Mouse (Mus musculus) splenic B cell, adult 2 months (primary cell): ENCODE measurements around the gene Fetub.

ENCODE experiments used
- DNase-seq: peaks from one replicate; pipeline ENCODE4 v3.0.0-alpha.2; 2011; ENCODE audit warnings: low read depth, low spot score
- H3K27me3 ChIP-seq: 2 replicates; pipeline ENCODE4 v1.6.1; 2012; ENCODE audit warnings: mild to moderate bottlenecking, low read length, moderate library complexity, mixed read lengths; ENCODE audit not compliant: control insufficient read depth, poor library complexity, insufficient read depth, severe bottlenecking
- H3K36me3 ChIP-seq: 2 replicates; pipeline ENCODE4 v1.6.1; 2012; ENCODE audit warnings: mild to moderate bottlenecking, low read length, moderate library complexity, mixed read lengths; ENCODE audit not compliant: control insufficient read depth, poor library complexity, insufficient read depth, severe bottlenecking

Gene Fetub

GRCm38 (mm10) chr16:22890683-22891510, 27.2 kb upstream of the Fetub start, which contains the start of gene Ahsg:
Gene Ahsg (plus strand): TSS chr16:22891277.
- H3K27me3 ChIP-seq: no peaks in the 10 kb centered on the region
- no peaks in the 10 kb centered on the region for H3K36me3 ChIP-seq
- DNase-seq: no peak

DNA sequence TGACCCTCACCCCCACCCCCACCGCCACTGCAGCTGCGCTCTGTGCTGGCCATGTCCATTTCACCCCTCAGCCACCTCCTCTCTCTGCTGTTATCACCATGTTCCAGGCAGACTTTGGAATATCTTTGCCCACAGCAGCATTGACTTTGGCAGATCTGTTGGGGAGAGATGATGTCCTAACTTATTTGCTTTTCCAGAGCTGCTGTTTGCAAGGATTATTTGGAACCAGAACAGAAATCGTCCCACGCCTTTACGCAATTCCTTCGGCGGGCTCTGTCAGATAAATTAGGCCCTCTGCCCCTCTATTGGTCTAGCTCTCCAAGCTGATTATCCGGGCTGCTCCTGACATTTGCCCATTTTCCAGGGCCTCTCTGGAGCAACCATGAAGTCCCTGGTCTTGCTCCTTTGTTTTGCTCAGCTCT, 26.4 kb upstream of the Fetub start:
- Histone ChIP-seq H3K36me3 (no peaks in the 10 kb centered on the region), H3K27me3 (no peaks in the 10 kb centered on the region)
- no peak for DNase-seq

DNA sequence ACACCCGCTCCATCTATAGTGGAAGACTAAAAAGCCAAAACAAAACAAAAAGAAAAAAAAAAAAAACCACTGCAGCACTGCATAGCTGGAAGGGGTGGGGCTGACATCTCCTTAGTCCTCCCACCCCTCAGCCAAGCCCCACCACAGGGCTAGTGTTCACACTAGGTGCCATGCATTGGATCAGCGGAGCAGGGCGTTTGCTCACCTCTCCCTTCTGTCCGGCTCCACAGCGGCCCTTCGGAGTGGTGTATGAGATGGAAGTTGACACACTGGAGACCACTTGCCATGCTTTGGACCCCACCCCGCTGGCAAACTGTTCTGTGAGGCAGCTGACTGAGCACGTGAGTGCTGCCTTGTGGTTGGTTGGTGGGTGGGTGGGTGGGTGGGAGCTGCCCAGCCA, 24.0 kb upstream of the Fetub start:
- Histone ChIP-seq H3K27me3 (no peaks in the 10 kb centered on the region), H3K36me3 (no peaks in the 10 kb centered on the region)
- no peak for DNase-seq

DNA sequence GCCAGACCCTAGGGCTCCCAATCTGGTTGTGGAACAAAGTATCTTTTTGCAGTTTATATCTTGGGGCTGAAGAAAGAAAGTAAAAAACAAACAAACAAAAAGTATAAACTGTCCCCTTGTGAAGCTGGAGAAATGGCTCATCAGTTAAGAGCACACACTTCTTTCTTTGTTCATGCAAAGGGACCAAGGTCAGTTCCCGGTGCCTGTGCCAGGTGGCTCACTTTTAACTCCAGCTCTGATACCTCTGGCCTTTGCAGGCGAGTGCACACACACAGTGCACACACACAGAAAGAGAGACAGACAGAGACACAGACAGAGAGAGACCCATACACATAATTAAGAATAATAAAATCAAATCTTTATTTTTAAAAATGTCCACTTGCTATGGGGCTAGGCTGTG, 21.5 kb upstream of the Fetub start:
- no peak for DNase-seq
- Histone ChIP-seq H3K27me3 (no peaks in the 10 kb centered on the region), H3K36me3 (no peaks in the 10 kb centered on the region)

DNA sequence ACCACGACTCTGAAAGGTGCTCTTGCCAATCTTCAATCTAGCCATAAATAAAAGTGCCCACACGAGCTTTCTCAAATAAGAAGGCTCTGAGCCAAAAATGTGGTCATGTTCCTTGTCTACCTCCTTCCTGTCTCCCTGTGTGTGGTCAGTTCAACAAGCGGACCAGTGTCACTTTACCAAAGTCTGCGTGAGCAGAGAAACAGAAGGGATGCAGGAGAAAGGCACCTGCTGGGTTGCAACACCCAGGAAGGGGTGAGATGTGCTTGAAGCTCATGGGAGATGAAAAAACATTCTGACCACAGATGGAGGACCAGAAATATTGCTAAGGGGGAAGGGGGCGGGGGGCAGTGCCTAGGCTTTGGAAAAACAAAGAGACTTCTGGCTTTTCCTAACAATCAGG, 18.8 kb upstream of the Fetub start:
- no peak for DNase-seq
- H3K27me3 ChIP-seq: no peaks in the 10 kb centered on the region
- no peaks in the 10 kb centered on the region for H3K36me3 ChIP-seq

GRCm38 (mm10) chr16:22899866-22900570, 18.1 kb upstream of the Fetub start:
- no peak for DNase-seq
- H3K36me3 ChIP-seq: no peaks in the 10 kb centered on the region
- H3K27me3 ChIP-seq: no peaks in the 10 kb centered on the region

GRCm38 (mm10) chr16:22901326-22901725, 16.8 kb upstream of the Fetub start:
- DNase-seq: no peak
- Histone ChIP-seq H3K27me3 (no peaks in the 10 kb centered on the region), H3K36me3 (no peaks in the 10 kb centered on the region)

- no peak for DNase-seq
- no peaks in the 10 kb centered on the region for H3K36me3 ChIP-seq
- H3K27me3 ChIP-seq: no peaks in the 10 kb centered on the region
These were observed 8.8 kb upstream of the Fetub start for GRCm38 (mm10) chr16:22909290-22909689.

GRCm38 (mm10) chr16:22911986-22912385, 6.1 kb upstream of the Fetub start:
- no peak for DNase-seq
- no peaks in the 10 kb centered on the region for H3K27me3 ChIP-seq
- no peaks in the 10 kb centered on the region for H3K36me3 ChIP-seq

DNA sequence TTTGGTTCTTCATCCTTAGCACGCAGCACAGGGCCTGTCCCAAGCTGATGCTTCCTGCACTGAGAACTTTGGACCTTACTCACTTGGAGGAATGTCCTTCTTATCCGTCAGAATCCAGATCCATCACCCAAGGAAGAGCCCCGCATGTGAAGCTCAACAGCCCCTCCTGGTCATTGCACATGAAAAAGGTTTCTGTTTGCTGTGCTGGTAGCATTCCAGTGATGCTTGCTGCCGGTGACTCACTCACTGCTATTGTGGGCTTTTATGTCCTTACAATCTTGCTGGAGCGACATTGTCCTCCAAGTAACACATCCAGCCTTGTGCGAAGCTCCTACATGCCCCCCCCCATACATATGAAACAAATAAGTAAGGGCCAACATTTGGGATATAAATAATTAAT, 5.2 kb upstream of the Fetub start:
- DNase-seq: no peak
- Histone ChIP-seq H3K36me3 (no peaks in the 10 kb centered on the region), H3K27me3 (no peaks in the 10 kb centered on the region)

DNA sequence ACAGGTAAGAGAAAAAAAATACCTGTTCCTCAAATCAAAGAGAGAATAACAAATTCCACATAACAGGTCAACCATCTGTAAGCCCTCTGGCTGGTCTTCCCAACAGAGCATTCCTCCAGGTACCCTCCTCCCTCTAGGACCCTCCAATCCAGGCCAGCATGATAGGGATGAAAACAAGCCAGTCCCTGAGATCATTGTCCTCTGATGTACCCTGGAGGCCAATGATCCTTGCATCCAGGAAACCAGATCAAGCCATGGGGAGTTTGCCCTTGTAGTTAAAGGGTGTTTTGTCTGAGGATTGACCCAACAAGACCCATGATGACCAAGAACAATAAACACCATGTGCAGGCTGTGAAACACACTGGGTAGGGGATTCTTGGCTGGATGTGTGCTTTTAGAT, 3.9 kb upstream of the Fetub start:
- no peak for DNase-seq
- Histone ChIP-seq H3K27me3 (no peaks in the 10 kb centered on the region), H3K36me3 (no peaks in the 10 kb centered on the region)

GRCm38 (mm10) chr16:22918664-22919312, 654 bp downstream of the Fetub start:
- no peak for DNase-seq
- no peaks in the 10 kb centered on the region for H3K27me3 ChIP-seq
- H3K36me3 ChIP-seq: no peaks in the 10 kb centered on the region

- DNase-seq: no peak
- Histone ChIP-seq H3K27me3 (no peaks in the 10 kb centered on the region), H3K36me3 (no peaks in the 10 kb centered on the region)
These were observed 2.1 kb downstream of the Fetub start for GRCm38 (mm10) chr16:22919971-22920854.

DNA sequence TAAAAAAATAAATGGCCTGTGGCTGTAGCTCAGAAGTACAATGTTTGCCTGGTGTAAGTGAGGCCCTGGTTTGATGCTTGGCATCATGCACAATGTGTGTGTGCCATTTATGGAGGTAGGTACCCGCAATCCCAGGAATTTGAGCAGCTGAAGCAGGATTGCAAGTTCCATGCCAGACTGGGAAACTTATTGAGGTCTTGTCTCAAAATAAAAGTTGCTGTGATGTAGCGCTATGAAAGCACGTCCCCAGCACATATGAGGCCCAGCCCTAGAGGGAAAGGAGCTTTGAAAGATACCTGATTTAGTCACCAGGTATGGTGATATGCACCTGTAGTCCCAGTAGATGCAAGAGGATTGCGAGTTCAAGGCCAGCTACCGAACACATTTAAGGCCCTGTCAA, 3.6 kb downstream of the Fetub start:
- no peaks in the 10 kb centered on the region for H3K27me3 ChIP-seq
- no peak for DNase-seq
- H3K36me3 ChIP-seq: no peaks in the 10 kb centered on the region
